Mouse (Mus musculus): Measurements from ENCODE around the gene Cyp26c1. TPM values are rescaled to one million over a fixed set of nuclear protein-coding genes. Genes with fewer than 3 reads are reported as not detected.

The Cyp26c1 gene
- polyA plus RNA-seq, 1 experiment from 2014 or later = not detected

- no peak overlapping the region for H3K27ac ChIP-seq (ENCODE audit: low read length)
- peaks cover 88% of the 10 kb centered on the region for H3K27me3 ChIP-seq (ENCODE audit: control insufficient read depth, insufficient read depth, low read depth, low read length)
- no peak overlapping the region for H3K9ac ChIP-seq (ENCODE audit: low read depth, low read length)
- WGBS = 2% methylated on average over 22 of the region's 22 CpGs
- peak overlapping the region; percentile 66; the same call in 1 of the 2 replicates for H3K4me2 ChIP-seq (ENCODE audit: low read length)
- peaks cover 26% of the 10 kb centered on the region for H3K4me1 ChIP-seq (ENCODE audit: control insufficient read depth, insufficient read depth, low read length)
- peak overlapping the region; percentile 34 for H3K4me3 ChIP-seq (ENCODE audit: low read depth, low read length)
- no peaks in the 10 kb centered on the region for H3K36me3 ChIP-seq (ENCODE audit: control insufficient read depth, insufficient read depth, low read length)
- H3K9me3 ChIP-seq (replicated peaks; ENCODE audit: control insufficient read depth, low read length, poor library complexity, severe bottlenecking) = no peaks in the 10 kb centered on the region
- ATAC-seq = no peak
Measured at GRCm38 (mm10) chr19:37696603-37697334, 11.4 kb downstream of the Cyp26c1 start.

GRCm38 (mm10) chr19:37697335-37697636 lies 11.9 kb downstream of the Cyp26c1 start:
- Histone ChIP-seq H3K9ac (ENCODE audit: low read depth, low read length) (0 out of 2 replicates have a peak overlapping the region, but pooled peaks have one; percentile 15), H3K4me2 (ENCODE audit: low read length) (peak overlapping the region; percentile 66), H3K36me3 (ENCODE audit: control insufficient read depth, insufficient read depth, low read length) (no peaks in the 10 kb centered on the region), H3K27ac (ENCODE audit: low read length) (no peak overlapping the region), H3K4me1 (ENCODE audit: control insufficient read depth, insufficient read depth, low read length) (peaks cover 26% of the 10 kb centered on the region), H3K27me3 (ENCODE audit: control insufficient read depth, insufficient read depth, low read depth, low read length) (peaks cover 88% of the 10 kb centered on the region), H3K4me3 (ENCODE audit: low read depth, low read length) (peak overlapping the region; percentile 34), H3K9me3 (replicated peaks; ENCODE audit: control insufficient read depth, low read length, poor library complexity, severe bottlenecking) (no peaks in the 10 kb centered on the region)
- ATAC-seq = no peak
- WGBS = 1% methylated on average over 18 of the region's 18 CpGs

- ATAC-seq = 0 out of 2 replicates have a peak, but pooled peaks have one; percentile 41
- Histone ChIP-seq H3K4me3 (ENCODE audit: low read depth, low read length) (peak within 1 kb of the TSS; percentile 34), H3K9me3 (replicated peaks; ENCODE audit: control insufficient read depth, low read length, poor library complexity, severe bottlenecking) (no peaks in the 10 kb centered on the region), H3K27me3 (ENCODE audit: control insufficient read depth, insufficient read depth, low read depth, low read length) (peaks cover 88% of the 10 kb centered on the region), H3K9ac (ENCODE audit: low read depth, low read length) (0 out of 2 replicates have a peak within 1 kb of the TSS, but pooled peaks have one; percentile 15), H3K36me3 (ENCODE audit: control insufficient read depth, insufficient read depth, low read length) (no peaks in the 10 kb centered on the region), H3K4me1 (ENCODE audit: control insufficient read depth, insufficient read depth, low read length) (peaks cover 26% of the 10 kb centered on the region), H3K4me2 (ENCODE audit: low read length) (peak within 1 kb of the TSS; percentile 66), H3K27ac (ENCODE audit: low read length) (no peak within 1 kb of the TSS)
- WGBS = under 1% methylated on average over 51 of the region's 51 CpGs
Measured at GRCm38 (mm10) chr19:37697651-37698272, 12.4 kb downstream of the Cyp26c1 start, which contains the start of gene Cyp26a1. TSS of gene Cyp26a1 (plus strand) at chr19:37697798.

GRCm38 (mm10) chr19:37698273-37699160 lies 13.1 kb downstream of the Cyp26c1 start:
- H3K9ac ChIP-seq (ENCODE audit: low read depth, low read length) = no peak overlapping the region
- H3K4me2 ChIP-seq (ENCODE audit: low read length) = peak overlapping the region; percentile 66
- under 1% methylated on average over 63 of the region's 63 CpGs for WGBS
- H3K4me1 ChIP-seq (ENCODE audit: control insufficient read depth, insufficient read depth, low read length) = peaks cover 22% of the 10 kb centered on the region
- no peak overlapping the region for H3K27ac ChIP-seq (ENCODE audit: low read length)
- H3K4me3 ChIP-seq (ENCODE audit: low read depth, low read length) = peak overlapping the region; percentile 34
- peak; percentile 44 for ATAC-seq
- no peaks in the 10 kb centered on the region for H3K36me3 ChIP-seq (ENCODE audit: control insufficient read depth, insufficient read depth, low read length)
- peaks cover 87% of the 10 kb centered on the region for H3K27me3 ChIP-seq (ENCODE audit: control insufficient read depth, insufficient read depth, low read depth, low read length)
- no peaks in the 10 kb centered on the region for H3K9me3 ChIP-seq (replicated peaks; ENCODE audit: control insufficient read depth, low read length, poor library complexity, severe bottlenecking)

GRCm38 (mm10) chr19:37699711-37700110 lies 14.3 kb downstream of the Cyp26c1 start:
- H3K9me3 ChIP-seq (replicated peaks; ENCODE audit: control insufficient read depth, low read length, poor library complexity, severe bottlenecking) = no peaks in the 10 kb centered on the region
- no peak overlapping the region for H3K4me3 ChIP-seq (ENCODE audit: low read depth, low read length)
- ATAC-seq = no peak
- no peak overlapping the region for H3K4me2 ChIP-seq (ENCODE audit: low read length)
- no peaks in the 10 kb centered on the region for H3K36me3 ChIP-seq (ENCODE audit: control insufficient read depth, insufficient read depth, low read length)
- H3K9ac ChIP-seq (ENCODE audit: low read depth, low read length) = no peak overlapping the region
- 18% methylated on average over 9 of the region's 9 CpGs for WGBS
- H3K27ac ChIP-seq (ENCODE audit: low read length) = no peak overlapping the region
- peaks cover 22% of the 10 kb centered on the region for H3K4me1 ChIP-seq (ENCODE audit: control insufficient read depth, insufficient read depth, low read length)
- peaks cover 79% of the 10 kb centered on the region for H3K27me3 ChIP-seq (ENCODE audit: control insufficient read depth, insufficient read depth, low read depth, low read length)

GRCm38 (mm10) chr19:37702377-37703076 lies 17.1 kb downstream of the Cyp26c1 start:
- H3K4me2 ChIP-seq (ENCODE audit: low read length) = no peak overlapping the region
- H3K4me3 ChIP-seq (ENCODE audit: low read depth, low read length) = no peak overlapping the region
- H3K27me3 ChIP-seq (ENCODE audit: control insufficient read depth, insufficient read depth, low read depth, low read length) = peaks cover 56% of the 10 kb centered on the region
- WGBS = 78% methylated on average over 21 of the region's 21 CpGs
- H3K9me3 ChIP-seq (replicated peaks; ENCODE audit: control insufficient read depth, low read length, poor library complexity, severe bottlenecking) = no peaks in the 10 kb centered on the region
- ATAC-seq = no peak
- H3K27ac ChIP-seq (ENCODE audit: low read length) = no peak overlapping the region
- H3K4me1 ChIP-seq (ENCODE audit: control insufficient read depth, insufficient read depth, low read length) = peaks cover 16% of the 10 kb centered on the region
- no peaks in the 10 kb centered on the region for H3K36me3 ChIP-seq (ENCODE audit: control insufficient read depth, insufficient read depth, low read length)
- H3K9ac ChIP-seq (ENCODE audit: low read depth, low read length) = no peak overlapping the region

GRCm38 (mm10) chr19:37703902-37704509 lies 18.6 kb downstream of the Cyp26c1 start:
- Histone ChIP-seq H3K36me3 (ENCODE audit: control insufficient read depth, insufficient read depth, low read length) (no peaks in the 10 kb centered on the region), H3K4me1 (ENCODE audit: control insufficient read depth, insufficient read depth, low read length) (peaks cover 2% of the 10 kb centered on the region), H3K9ac (ENCODE audit: low read depth, low read length) (no peak overlapping the region), H3K27me3 (ENCODE audit: control insufficient read depth, insufficient read depth, low read depth, low read length) (peaks cover 41% of the 10 kb centered on the region), H3K9me3 (replicated peaks; ENCODE audit: control insufficient read depth, low read length, poor library complexity, severe bottlenecking) (no peaks in the 10 kb centered on the region), H3K4me2 (ENCODE audit: low read length) (no peak overlapping the region), H3K27ac (ENCODE audit: low read length) (no peak overlapping the region), H3K4me3 (ENCODE audit: low read depth, low read length) (no peak overlapping the region)
- peak; percentile 48; the same call in 1 of the 2 replicates for ATAC-seq
- WGBS = 11% methylated on average over 3 of the region's 3 CpGs

GRCm38 (mm10) chr19:37705722-37706121 lies 20.3 kb downstream of the Cyp26c1 start:
- ATAC-seq = no peak
- no peak overlapping the region for H3K27ac ChIP-seq (ENCODE audit: low read length)
- H3K4me3 ChIP-seq (ENCODE audit: low read depth, low read length) = no peak overlapping the region
- peaks cover 25% of the 10 kb centered on the region for H3K27me3 ChIP-seq (ENCODE audit: control insufficient read depth, insufficient read depth, low read depth, low read length)
- no peaks in the 10 kb centered on the region for H3K36me3 ChIP-seq (ENCODE audit: control insufficient read depth, insufficient read depth, low read length)
- 92% methylated on average over 5 of the region's 5 CpGs for WGBS
- H3K9ac ChIP-seq (ENCODE audit: low read depth, low read length) = no peak overlapping the region
- H3K4me2 ChIP-seq (ENCODE audit: low read length) = no peak overlapping the region
- H3K9me3 ChIP-seq (replicated peaks; ENCODE audit: control insufficient read depth, low read length, poor library complexity, severe bottlenecking) = no peaks in the 10 kb centered on the region
- no peaks in the 10 kb centered on the region for H3K4me1 ChIP-seq (ENCODE audit: control insufficient read depth, insufficient read depth, low read length)

Measured in midbrain, embryonic 16.5 days (tissue).